Mouse (Mus musculus): ENCODE data around the gene Tmem201. TPM values are rescaled to one million over a fixed set of nuclear protein-coding genes. Genes with fewer than 3 reads are reported as not detected.

Gene Tmem201
- polyA plus RNA-seq, 2 experiments = 3.5 to 7.2 TPM

DNA sequence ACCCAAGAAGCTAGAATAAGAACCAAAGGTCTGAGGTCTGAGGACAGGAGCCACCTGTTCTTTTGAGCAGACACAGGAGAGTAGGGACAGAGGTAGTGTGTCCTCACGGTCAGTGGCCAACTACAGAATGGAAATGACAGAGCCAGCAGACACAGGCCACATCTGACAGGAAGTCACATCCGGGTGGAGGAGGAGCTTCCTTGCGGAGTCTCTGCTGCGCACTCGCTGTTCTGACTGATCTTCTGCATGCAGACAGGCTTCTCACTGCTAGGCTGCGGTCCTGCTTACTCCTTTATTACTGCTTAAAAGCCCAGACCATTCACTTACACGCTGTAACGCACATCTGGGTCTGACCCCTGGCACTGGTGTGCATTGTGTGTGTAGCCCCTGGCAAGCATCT is 9.0 kb downstream of the Tmem201 start:
- no peak for DNase-seq (ENCODE audit: low read depth in 3 of 3, low spot score in 3 of 3)

DNA sequence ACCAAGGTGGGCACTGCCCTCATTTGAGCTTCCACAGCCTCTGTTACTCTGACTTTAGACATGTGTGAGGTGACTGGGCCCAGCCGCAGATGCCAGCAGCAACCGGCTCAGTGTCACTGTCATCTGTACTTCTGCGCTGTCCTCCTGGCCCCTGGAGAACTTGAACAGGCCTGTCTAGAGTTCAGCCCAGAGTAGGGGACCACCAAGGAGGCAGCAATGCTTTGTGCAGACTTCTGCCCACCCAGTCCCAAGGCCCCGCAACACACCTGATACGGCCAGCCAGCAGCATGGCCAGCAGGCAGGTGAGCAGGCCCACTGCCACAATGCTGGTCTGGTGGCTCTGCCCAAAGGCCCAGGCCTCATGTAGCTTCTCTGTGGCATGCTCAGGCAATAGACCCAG is 10.2 kb downstream of the Tmem201 start:
- Histone ChIP-seq H3K9me3 (ENCODE audit: control insufficient read depth, low read length) (no peaks in the 10 kb centered on the region), H3K27ac (no peak overlapping the region), H3K4me3 (ENCODE audit: insufficient read depth in 1 of 2, low read depth in 2 of 2, low read length in 2 of 2) (no peak overlapping the region), H3K4me1 (replicated peaks; ENCODE audit: control insufficient read depth in 2 of 2, insufficient read depth in 2 of 2, low read length in 1 of 2) (no peaks in the 10 kb centered on the region; a peak in 1 of 4 replicates), H3K27me3 (ENCODE audit: control insufficient read depth, insufficient read depth, low read length) (no peaks in the 10 kb centered on the region), H3K9ac (replicated peaks) (no peak overlapping the region), H3K36me3 (replicated peaks; ENCODE audit: control insufficient read depth, insufficient read depth, low read depth) (peaks cover 3% of the 10 kb centered on the region), H3K4me2 (ENCODE audit: low read depth) (no peak overlapping the region)
- DNase-seq (ENCODE audit: low read depth in 3 of 3, low spot score in 3 of 3) = no peak
- 80% methylated on average over 5 of the region's 5 CpGs for WGBS (ENCODE audit: insufficient replicate concordance)
- TF ChIP-seq CTCF (IDR thresholded peaks at IDR 0.05; ENCODE audit: low read depth) = no peak
- TF ChIP-seq EP300 (IDR thresholded peaks at IDR 0.05; ENCODE audit: low read depth) = no peak
- no peak for ATAC-seq (ENCODE audit: insufficient read depth)

More for the DNA sequence above, 9.0 kb downstream of the Tmem201 start:
- peaks cover 3% of the 10 kb centered on the region for H3K36me3 ChIP-seq (replicated peaks; ENCODE audit: control insufficient read depth, insufficient read depth, low read depth)
- no peaks in the 10 kb centered on the region for H3K27me3 ChIP-seq (ENCODE audit: control insufficient read depth, insufficient read depth, low read length)
- 58% methylated on average over 8 of the region's 8 CpGs for WGBS (ENCODE audit: insufficient replicate concordance)
- H3K4me3 ChIP-seq (ENCODE audit: insufficient read depth in 1 of 2, low read depth in 2 of 2, low read length in 2 of 2) = no peak overlapping the region
- no peak overlapping the region for H3K27ac ChIP-seq
- no peak for ATAC-seq (ENCODE audit: insufficient read depth)
- no peak for TF ChIP-seq CTCF (IDR thresholded peaks at IDR 0.05; ENCODE audit: low read depth)
- no peak for TF ChIP-seq EP300 (IDR thresholded peaks at IDR 0.05; ENCODE audit: low read depth)
- H3K9ac ChIP-seq (replicated peaks) = no peak overlapping the region
- no peaks in the 10 kb centered on the region for H3K9me3 ChIP-seq (ENCODE audit: control insufficient read depth, low read length)
- H3K4me1 ChIP-seq (replicated peaks; ENCODE audit: control insufficient read depth in 2 of 2, insufficient read depth in 2 of 2, low read length in 1 of 2) = no peaks in the 10 kb centered on the region; a peak in 1 of 4 replicates
- H3K4me2 ChIP-seq (ENCODE audit: low read depth) = no peak overlapping the region

GRCm38 (mm10) chr4:149725661-149726350 is 12.0 kb downstream of the Tmem201 start:
- Histone ChIP-seq H3K9me3 (ENCODE audit: control insufficient read depth, low read length) (no peaks in the 10 kb centered on the region), H3K9ac (replicated peaks) (no peak overlapping the region), H3K4me3 (ENCODE audit: insufficient read depth in 1 of 2, low read depth in 2 of 2, low read length in 2 of 2) (no peak overlapping the region), H3K27ac (no peak overlapping the region), H3K36me3 (replicated peaks; ENCODE audit: control insufficient read depth, insufficient read depth, low read depth) (peaks cover 3% of the 10 kb centered on the region), H3K4me2 (ENCODE audit: low read depth) (no peak overlapping the region), H3K4me1 (replicated peaks; ENCODE audit: control insufficient read depth in 2 of 2, insufficient read depth in 2 of 2, low read length in 1 of 2) (no peaks in the 10 kb centered on the region), H3K27me3 (ENCODE audit: control insufficient read depth, insufficient read depth, low read length) (no peaks in the 10 kb centered on the region)
- ATAC-seq (ENCODE audit: insufficient read depth) = 0 out of 2 replicates have a peak, but pooled peaks have one; percentile 31
- TF ChIP-seq EP300 (IDR thresholded peaks at IDR 0.05; ENCODE audit: low read depth) (no peak), CTCF (IDR thresholded peaks at IDR 0.05; ENCODE audit: low read depth) (peak; percentile 90)
- WGBS (ENCODE audit: insufficient replicate concordance) = 40% methylated on average over 15 of the region's 15 CpGs
- DNase-seq (ENCODE audit: low read depth in 3 of 3, low spot score in 3 of 3) = peak in 1 of 3 experiments; percentile 24

- no peak overlapping the region for H3K27ac ChIP-seq
- H3K9ac ChIP-seq (replicated peaks) = no peak overlapping the region
- H3K4me2 ChIP-seq (ENCODE audit: low read depth) = no peak overlapping the region
- WGBS (ENCODE audit: insufficient replicate concordance) = 87% methylated on average over 17 of the region's 17 CpGs
- DNase-seq (ENCODE audit: low read depth in 3 of 3, low spot score in 3 of 3) (no peak), ATAC-seq (ENCODE audit: insufficient read depth) (no peak)
- no peaks in the 10 kb centered on the region for H3K27me3 ChIP-seq (ENCODE audit: control insufficient read depth, insufficient read depth, low read length)
- no peak overlapping the region for H3K4me3 ChIP-seq (ENCODE audit: insufficient read depth in 1 of 2, low read depth in 2 of 2, low read length in 2 of 2)
- H3K9me3 ChIP-seq (ENCODE audit: control insufficient read depth, low read length) = no peaks in the 10 kb centered on the region
- no peaks in the 10 kb centered on the region for H3K4me1 ChIP-seq (replicated peaks; ENCODE audit: control insufficient read depth in 2 of 2, insufficient read depth in 2 of 2, low read length in 1 of 2)
- peaks cover 3% of the 10 kb centered on the region for H3K36me3 ChIP-seq (replicated peaks; ENCODE audit: control insufficient read depth, insufficient read depth, low read depth)
- TF ChIP-seq EP300 (IDR thresholded peaks at IDR 0.05; ENCODE audit: low read depth) (no peak), CTCF (IDR thresholded peaks at IDR 0.05; ENCODE audit: low read depth) (no peak)
Observed at GRCm38 (mm10) chr4:149724916-149725470, 12.9 kb downstream of the Tmem201 start.

- no peak overlapping the region for H3K4me2 ChIP-seq (ENCODE audit: low read depth)
- no peak for ATAC-seq (ENCODE audit: insufficient read depth)
- WGBS (ENCODE audit: insufficient replicate concordance) = 72% methylated on average over 17 of the region's 17 CpGs
Observed at GRCm38 (mm10) chr4:149723855-149724731, 13.8 kb downstream of the Tmem201 start.

More at GRCm38 (mm10) chr4:149723855-149724731, 13.8 kb downstream of the Tmem201 start:
- Histone ChIP-seq H3K27ac (no peak overlapping the region), H3K4me3 (ENCODE audit: insufficient read depth in 1 of 2, low read depth in 2 of 2, low read length in 2 of 2) (no peak overlapping the region), H3K9ac (replicated peaks) (no peak overlapping the region), H3K9me3 (ENCODE audit: control insufficient read depth, low read length) (no peaks in the 10 kb centered on the region), H3K36me3 (replicated peaks; ENCODE audit: control insufficient read depth, insufficient read depth, low read depth) (peaks cover 3% of the 10 kb centered on the region), H3K27me3 (ENCODE audit: control insufficient read depth, insufficient read depth, low read length) (no peaks in the 10 kb centered on the region), H3K4me1 (replicated peaks; ENCODE audit: control insufficient read depth in 2 of 2, insufficient read depth in 2 of 2, low read length in 1 of 2) (no peaks in the 10 kb centered on the region)
- TF ChIP-seq EP300 (IDR thresholded peaks at IDR 0.05; ENCODE audit: low read depth) (no peak), CTCF (IDR thresholded peaks at IDR 0.05; ENCODE audit: low read depth) (peak; percentile 86)
- no peak for DNase-seq (ENCODE audit: low read depth in 3 of 3, low spot score in 3 of 3)

All from liver, embryonic 14.5 days (tissue).